Mouse (Mus musculus): Measurements from ENCODE around the gene Nyap2. TPM values are rescaled to one million over a fixed set of nuclear protein-coding genes. Genes with fewer than 3 reads are reported as not detected.

The Nyap2 gene
- 16.2 and 17.7 TPM in 2 replicates for polyA plus RNA-seq (2015; fragmentation: Nextera tagmentation; extraction: Ambion mirVana)

GRCm38 (mm10) chr1:81076831-81077664 is at the start of gene Nyap2:
Gene Nyap2, plus strand, starts transcription at chr1:81076950.
- WGBS = 14% methylated on average over 16 of the region's 16 CpGs
- Histone ChIP-seq H3K27ac (ENCODE audit: low read depth, low read length) (peak within 1 kb of the TSS; percentile 96), H3K4me3 (ENCODE audit: low read length) (peak within 1 kb of the TSS; percentile 51), H3K4me1 (ENCODE audit: control insufficient read depth, insufficient read depth, low read depth, low read length) (no peaks in the 10 kb centered on the region), H3K36me3 (ENCODE audit: control insufficient read depth, insufficient read depth, low read length) (no peaks in the 10 kb centered on the region), H3K27me3 (replicated peaks; ENCODE audit: control insufficient read depth, insufficient read depth, low read length) (no peaks in the 10 kb centered on the region), H3K9me3 (ENCODE audit: control insufficient read depth, low read length) (no peaks in the 10 kb centered on the region), H3K9ac (ENCODE audit: low read depth, low read length) (peak within 1 kb of the TSS; percentile 74), H3K4me2 (ENCODE audit: low read length) (peak within 1 kb of the TSS; percentile 59)
- peak; percentile 93 for ATAC-seq

GRCm38 (mm10) chr1:81042907-81043868 is 33.6 kb upstream of the Nyap2 start:
- no peak overlapping the region for H3K4me3 ChIP-seq (ENCODE audit: low read length)
- H3K36me3 ChIP-seq (ENCODE audit: control insufficient read depth, insufficient read depth, low read length) = no peaks in the 10 kb centered on the region
- H3K9me3 ChIP-seq (ENCODE audit: control insufficient read depth, low read length) = no peaks in the 10 kb centered on the region
- H3K27ac ChIP-seq (ENCODE audit: low read depth, low read length) = no peak overlapping the region
- no peaks in the 10 kb centered on the region; the same call in 1 of the 2 replicates for H3K4me1 ChIP-seq (ENCODE audit: control insufficient read depth, insufficient read depth, low read depth, low read length)
- no peak overlapping the region for H3K9ac ChIP-seq (ENCODE audit: low read depth, low read length)
- 26% methylated on average over 5 of the region's 5 CpGs for WGBS
- no peak for ATAC-seq
- no peak overlapping the region for H3K4me2 ChIP-seq (ENCODE audit: low read length)
- no peaks in the 10 kb centered on the region for H3K27me3 ChIP-seq (replicated peaks; ENCODE audit: control insufficient read depth, insufficient read depth, low read length)

GRCm38 (mm10) chr1:81058340-81058739 is 18.4 kb upstream of the Nyap2 start:
- H3K27ac ChIP-seq (ENCODE audit: low read depth, low read length) = no peak overlapping the region
- WGBS = 69% methylated on average over 5 of the region's 5 CpGs
- no peaks in the 10 kb centered on the region for H3K27me3 ChIP-seq (replicated peaks; ENCODE audit: control insufficient read depth, insufficient read depth, low read length)
- H3K9ac ChIP-seq (ENCODE audit: low read depth, low read length) = no peak overlapping the region
- H3K9me3 ChIP-seq (ENCODE audit: control insufficient read depth, low read length) = no peaks in the 10 kb centered on the region
- no peaks in the 10 kb centered on the region for H3K36me3 ChIP-seq (ENCODE audit: control insufficient read depth, insufficient read depth, low read length)
- H3K4me1 ChIP-seq (ENCODE audit: control insufficient read depth, insufficient read depth, low read depth, low read length) = no peaks in the 10 kb centered on the region
- no peak overlapping the region for H3K4me2 ChIP-seq (ENCODE audit: low read length)
- ATAC-seq = no peak
- H3K4me3 ChIP-seq (ENCODE audit: low read length) = no peak overlapping the region

- no peak for ATAC-seq
- Histone ChIP-seq H3K36me3 (ENCODE audit: control insufficient read depth, insufficient read depth, low read length) (no peaks in the 10 kb centered on the region), H3K4me3 (ENCODE audit: low read length) (no peak overlapping the region), H3K27ac (ENCODE audit: low read depth, low read length) (no peak overlapping the region), H3K4me2 (ENCODE audit: low read length) (no peak overlapping the region), H3K9me3 (ENCODE audit: control insufficient read depth, low read length) (no peaks in the 10 kb centered on the region), H3K9ac (ENCODE audit: low read depth, low read length) (no peak overlapping the region), H3K27me3 (replicated peaks; ENCODE audit: control insufficient read depth, insufficient read depth, low read length) (no peaks in the 10 kb centered on the region), H3K4me1 (ENCODE audit: control insufficient read depth, insufficient read depth, low read depth, low read length) (no peaks in the 10 kb centered on the region)
- WGBS = 75% methylated on average over 2 of the region's 2 CpGs
Measured at GRCm38 (mm10) chr1:81058835-81059234, 17.9 kb upstream of the Nyap2 start.

- no peaks in the 10 kb centered on the region for H3K4me1 ChIP-seq (ENCODE audit: control insufficient read depth, insufficient read depth, low read depth, low read length)
- WGBS = 73% methylated on average over 2 of the region's 2 CpGs
- H3K27ac ChIP-seq (ENCODE audit: low read depth, low read length) = no peak overlapping the region
- ATAC-seq = no peak
- H3K4me2 ChIP-seq (ENCODE audit: low read length) = no peak overlapping the region
- H3K36me3 ChIP-seq (ENCODE audit: control insufficient read depth, insufficient read depth, low read length) = no peaks in the 10 kb centered on the region
- H3K27me3 ChIP-seq (replicated peaks; ENCODE audit: control insufficient read depth, insufficient read depth, low read length) = no peaks in the 10 kb centered on the region
- no peak overlapping the region for H3K4me3 ChIP-seq (ENCODE audit: low read length)
- H3K9me3 ChIP-seq (ENCODE audit: control insufficient read depth, low read length) = no peaks in the 10 kb centered on the region
- no peak overlapping the region for H3K9ac ChIP-seq (ENCODE audit: low read depth, low read length)
Measured at GRCm38 (mm10) chr1:81062811-81063210, 13.9 kb upstream of the Nyap2 start.

GRCm38 (mm10) chr1:81076259-81076658 is 491 bp upstream of the Nyap2 start:
- H3K9ac ChIP-seq (ENCODE audit: low read depth, low read length) = no peak overlapping the region
- ATAC-seq = peak; percentile 90
- peak overlapping the region; percentile 59 for H3K4me2 ChIP-seq (ENCODE audit: low read length)
- no peaks in the 10 kb centered on the region for H3K9me3 ChIP-seq (ENCODE audit: control insufficient read depth, low read length)
- peak overlapping the region; percentile 96 for H3K27ac ChIP-seq (ENCODE audit: low read depth, low read length)
- no peaks in the 10 kb centered on the region for H3K36me3 ChIP-seq (ENCODE audit: control insufficient read depth, insufficient read depth, low read length)
- WGBS = 19% methylated on average over 9 of the region's 9 CpGs
- H3K27me3 ChIP-seq (replicated peaks; ENCODE audit: control insufficient read depth, insufficient read depth, low read length) = no peaks in the 10 kb centered on the region
- H3K4me3 ChIP-seq (ENCODE audit: low read length) = peak overlapping the region; percentile 51
- no peaks in the 10 kb centered on the region for H3K4me1 ChIP-seq (ENCODE audit: control insufficient read depth, insufficient read depth, low read depth, low read length)

- no peak for ATAC-seq
- Histone ChIP-seq H3K36me3 (ENCODE audit: control insufficient read depth, insufficient read depth, low read length) (no peaks in the 10 kb centered on the region), H3K4me1 (ENCODE audit: control insufficient read depth, insufficient read depth, low read depth, low read length) (no peaks in the 10 kb centered on the region), H3K4me2 (ENCODE audit: low read length) (peak overlapping the region; percentile 59), H3K9ac (ENCODE audit: low read depth, low read length) (peak overlapping the region; percentile 74), H3K4me3 (ENCODE audit: low read length) (peak overlapping the region; percentile 51), H3K27me3 (replicated peaks; ENCODE audit: control insufficient read depth, insufficient read depth, low read length) (no peaks in the 10 kb centered on the region), H3K27ac (ENCODE audit: low read depth, low read length) (peak overlapping the region; percentile 96), H3K9me3 (ENCODE audit: control insufficient read depth, low read length) (no peaks in the 10 kb centered on the region)
- WGBS = 46% methylated on average over 9 of the region's 9 CpGs
Measured at GRCm38 (mm10) chr1:81077665-81078314, 1.0 kb downstream of the Nyap2 start.

- no peak overlapping the region for H3K4me3 ChIP-seq (ENCODE audit: low read length)
- no peak overlapping the region for H3K27ac ChIP-seq (ENCODE audit: low read depth, low read length)
- ATAC-seq = no peak; the same call in 1 of the 2 replicates
- H3K4me2 ChIP-seq (ENCODE audit: low read length) = no peak overlapping the region
- no peaks in the 10 kb centered on the region for H3K27me3 ChIP-seq (replicated peaks; ENCODE audit: control insufficient read depth, insufficient read depth, low read length)
- 0 out of 2 replicates have a peak, but pooled peaks cover 5% of the 10 kb centered on the region for H3K36me3 ChIP-seq (ENCODE audit: control insufficient read depth, insufficient read depth, low read length)
- H3K9me3 ChIP-seq (ENCODE audit: control insufficient read depth, low read length) = no peaks in the 10 kb centered on the region
- H3K9ac ChIP-seq (ENCODE audit: low read depth, low read length) = no peak overlapping the region
- H3K4me1 ChIP-seq (ENCODE audit: control insufficient read depth, insufficient read depth, low read depth, low read length) = no peaks in the 10 kb centered on the region; the same call in 1 of the 2 replicates
- WGBS = 82% methylated on average over 5 of the region's 5 CpGs
Measured at GRCm38 (mm10) chr1:81087485-81087884, 10.7 kb downstream of the Nyap2 start.
